Mouse (Mus musculus): Measurements from ENCODE around the gene Pla2g15. TPM values are rescaled to one million over a fixed set of nuclear protein-coding genes. Genes with fewer than 3 reads are reported as not detected.

The Pla2g15 gene
- total and polyA plus RNA-seq, 3 experiments: 6.9 to 8.0 (median 7.0) TPM

DNA sequence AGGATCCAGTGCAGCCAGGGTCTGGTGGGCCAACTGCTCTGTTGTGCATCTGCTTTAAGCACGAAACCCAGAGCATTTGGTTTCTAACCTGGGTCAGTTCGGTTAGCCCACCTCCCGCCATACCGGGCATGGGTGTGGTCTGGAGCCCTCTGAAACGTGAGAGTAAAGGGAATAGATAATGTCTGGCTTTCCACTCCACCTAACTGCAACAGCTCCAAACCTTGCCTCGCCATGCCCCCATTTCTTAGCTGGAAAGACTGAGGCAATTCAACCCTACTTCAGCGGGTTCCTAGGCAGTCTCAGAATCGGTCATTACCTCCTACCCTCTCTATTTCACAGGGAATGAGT lies 428 bp downstream of the Pla2g15 start:
- H3K4me1 ChIP-seq (ENCODE audit: control insufficient read depth in 1 of 2, insufficient read depth in 2 of 2): peaks cover 12 to 36% of the 10 kb centered on the region in 2 experiments; a peak in 3 of 4 replicates
- no peak for TF ChIP-seq MYC (IDR thresholded peaks at IDR 0.05; ENCODE audit: low read depth, low read length)
- TF ChIP-seq BHLHE40 (IDR thresholded peaks at IDR 0.05; ENCODE audit: low read depth, low read length): peak; percentile 19; the same call in 1 of the 2 replicates
- dilution Hi-C loops (cut with MboI; ENCODE audit: extremely low pct_ligation_motif_present, extremely low pct_unique_long_range_greater_than_20kb, low sequenced_read_pairs): no loop called here
- H3K4me2 ChIP-seq (ENCODE audit: insufficient read depth, low read depth, poor library complexity, severe bottlenecking): peak overlapping the region; percentile 84
- H3K27me3 ChIP-seq (replicated peaks): no peaks in the 10 kb centered on the region
- peaks cover 3 to 18% of the 10 kb centered on the region in 2 experiments for H3K36me3 ChIP-seq (replicated peaks in 1 of 2; ENCODE audit: control insufficient read depth in 1 of 2, insufficient read depth in 1 of 2, low read length in 1 of 2)
- in situ Hi-C loops (cut with MboI; ENCODE audit: low pct_ligation_motif_present, low pct_unique_long_range_greater_than_20kb, low sequenced_read_pairs): no loop called here
- H3K4me3 ChIP-seq (replicated peaks in 1 of 3; ENCODE audit: low read depth in 2 of 3, low read length in 2 of 3, poor library complexity in 1 of 3): peak overlapping the region; percentile 74 to 92 (median 88)
- no peaks in the 10 kb centered on the region for H3K79me2 ChIP-seq (replicated peaks; ENCODE audit: control insufficient read depth, extremely low read depth, insufficient read depth, poor library complexity, severe bottlenecking)
- no peak overlapping the region for H3K27ac ChIP-seq (ENCODE audit: insufficient read depth, low read depth)
- peak overlapping the region; percentile 58 for H3K9ac ChIP-seq (ENCODE audit: insufficient read depth, low read depth)
- no peaks in the 10 kb centered on the region for H3K9me3 ChIP-seq (replicated peaks; ENCODE audit: low read length)
- no peak for DNase-seq (ENCODE audit: extremely low read depth)

GRCm38 (mm10) chr8:106151041-106151440 lies 842 bp downstream of the Pla2g15 start:
- dilution Hi-C loops (cut with MboI; ENCODE audit: extremely low pct_ligation_motif_present, extremely low pct_unique_long_range_greater_than_20kb, low sequenced_read_pairs) (no loop called here), in situ Hi-C loops (cut with MboI; ENCODE audit: low pct_ligation_motif_present, low pct_unique_long_range_greater_than_20kb, low sequenced_read_pairs) (no loop called here)
- Histone ChIP-seq H3K4me2 (ENCODE audit: insufficient read depth, low read depth, poor library complexity, severe bottlenecking) (peak overlapping the region; percentile 84), H3K36me3 (replicated peaks in 1 of 2; ENCODE audit: control insufficient read depth in 1 of 2, insufficient read depth in 1 of 2, low read length in 1 of 2) (peaks cover 5 to 21% of the 10 kb centered on the region in 2 experiments), H3K9me3 (replicated peaks; ENCODE audit: low read length) (no peaks in the 10 kb centered on the region), H3K79me2 (replicated peaks; ENCODE audit: control insufficient read depth, extremely low read depth, insufficient read depth, poor library complexity, severe bottlenecking) (no peaks in the 10 kb centered on the region), H3K4me3 (replicated peaks in 1 of 3; ENCODE audit: low read depth in 2 of 3, low read length in 2 of 3, poor library complexity in 1 of 3) (peak overlapping the region; percentile 74 to 92 (median 88)), H3K27me3 (replicated peaks) (no peaks in the 10 kb centered on the region), H3K4me1 (ENCODE audit: control insufficient read depth in 1 of 2, insufficient read depth in 2 of 2) (peaks cover 12 to 36% of the 10 kb centered on the region in 2 experiments; a peak in 3 of 4 replicates), H3K9ac (ENCODE audit: insufficient read depth, low read depth) (peak overlapping the region; percentile 58; the same call in 1 of the 2 replicates), H3K27ac (ENCODE audit: insufficient read depth, low read depth) (no peak overlapping the region)
- DNase-seq (ENCODE audit: extremely low read depth): no peak
- no peak for TF ChIP-seq CHD1 (IDR thresholded peaks at IDR 0.05; ENCODE audit: low read depth, low read length)
- TF ChIP-seq KAT2A (IDR thresholded peaks at IDR 0.05; ENCODE audit: insufficient replicate concordance, low read length): no peak

DNA sequence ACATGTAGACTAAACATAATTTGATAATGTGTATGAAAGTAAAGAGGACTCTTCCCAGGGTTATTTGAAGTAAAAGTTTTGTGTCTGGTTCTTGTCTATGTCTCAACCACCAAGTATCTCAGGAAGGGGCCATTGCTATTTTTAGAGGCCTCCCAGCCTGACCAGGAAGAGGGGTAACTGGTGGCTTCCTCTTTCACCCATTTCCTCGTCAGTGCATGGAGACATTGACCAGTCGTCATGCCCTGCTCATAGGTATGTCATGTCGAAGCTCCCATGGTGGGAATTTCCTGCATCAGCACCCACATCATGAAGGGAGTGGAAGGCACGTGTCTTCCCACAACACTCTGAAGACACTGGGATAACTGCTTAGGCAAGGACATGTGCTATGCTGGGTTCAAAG lies 2.7 kb downstream of the Pla2g15 start:
- Histone ChIP-seq H3K4me3 (replicated peaks in 1 of 3; ENCODE audit: low read depth in 2 of 3, low read length in 2 of 3, poor library complexity in 1 of 3) (no peak overlapping the region), H3K79me2 (replicated peaks; ENCODE audit: control insufficient read depth, extremely low read depth, insufficient read depth, poor library complexity, severe bottlenecking) (no peaks in the 10 kb centered on the region), H3K27ac (ENCODE audit: insufficient read depth, low read depth) (no peak overlapping the region), H3K4me2 (ENCODE audit: insufficient read depth, low read depth, poor library complexity, severe bottlenecking) (no peak overlapping the region), H3K36me3 (replicated peaks in 1 of 2; ENCODE audit: control insufficient read depth in 1 of 2, insufficient read depth in 1 of 2, low read length in 1 of 2) (peaks cover 5 to 30% of the 10 kb centered on the region in 2 experiments), H3K4me1 (ENCODE audit: control insufficient read depth in 1 of 2, insufficient read depth in 2 of 2) (peaks cover 12 to 36% of the 10 kb centered on the region in 2 experiments; a peak in 3 of 4 replicates), H3K9ac (ENCODE audit: insufficient read depth, low read depth) (no peak overlapping the region), H3K9me3 (replicated peaks; ENCODE audit: low read length) (no peaks in the 10 kb centered on the region), H3K27me3 (replicated peaks) (no peaks in the 10 kb centered on the region)
- in situ Hi-C loops (cut with MboI; ENCODE audit: low pct_ligation_motif_present, low pct_unique_long_range_greater_than_20kb, low sequenced_read_pairs) (no loop called here), dilution Hi-C loops (cut with MboI; ENCODE audit: extremely low pct_ligation_motif_present, extremely low pct_unique_long_range_greater_than_20kb, low sequenced_read_pairs) (no loop called here)
- DNase-seq (ENCODE audit: extremely low read depth): no peak
- TF ChIP-seq CHD2 (IDR thresholded peaks at IDR 0.05; ENCODE audit: low read length) (no peak), PAX5 (IDR thresholded peaks at IDR 0.05; ENCODE audit: low read length) (no peak), RCOR1 (conservative IDR thresholded peaks at IDR 0.05; ENCODE audit: low read depth, low read length) (no peak), MEF2A (IDR thresholded peaks at IDR 0.05; ENCODE audit: borderline replicate concordance, low read depth, low read length) (no peak), ZC3H11A (IDR thresholded peaks at IDR 0.05; ENCODE audit: low read depth, low read length) (no peak), E2F4 (IDR thresholded peaks at IDR 0.05; ENCODE audit: insufficient replicate concordance, low read depth, low read length) (no peak), TCF12 (IDR thresholded peaks at IDR 0.05; ENCODE audit: low read depth, low read length) (no peak)
